Comparison of ENCODE assay signal across 8 mouse cellular contexts in genomic region chr7:100120791-100121261, GRCm38 (mm10). TPM values are rescaled to one million over a fixed set of nuclear protein-coding genes. Genes with fewer than 3 reads are reported as not detected.
DNase-seq lines count a peak whose midpoint lies in the region; ATAC-seq and TF ChIP-seq lines count a peak whose summit lies in the region.

No protein-coding gene starts in this region.

- no peak for TF ChIP-seq POLR2A in ES-Bruce4 (IDR thresholded peaks at IDR 0.05; ENCODE audit: insufficient read depth, low read length)

- no peak overlapping the region for H3K27ac ChIP-seq in ES-Bruce4 (ENCODE audit: insufficient read depth, low read length)
- H3K27ac ChIP-seq in hindbrain, embryonic 10.5 days = peak overlapping the region; percentile 95
- peak overlapping the region; percentile 88 for H3K27ac ChIP-seq in liver, embryonic 13.5 days
- H3K27ac ChIP-seq in neural tube, embryonic 14.5 days (ENCODE audit: low read depth, low read length) = peak overlapping the region; percentile 78

- no peak for TF ChIP-seq EP300 in ES-Bruce4 (IDR thresholded peaks at IDR 0.05; ENCODE audit: insufficient read depth, low read depth, low read length)

- H3K27me3 ChIP-seq in ES-Bruce4 (ENCODE audit: control insufficient read depth, insufficient read depth, low read length, poor library complexity, severe bottlenecking) = no peaks in the 10 kb centered on the region
- H3K27me3 ChIP-seq in hindbrain, embryonic 10.5 days (ENCODE audit: insufficient read depth, poor library complexity, severe bottlenecking) = no peaks in the 10 kb centered on the region
- no peaks in the 10 kb centered on the region for H3K27me3 ChIP-seq in liver, embryonic 13.5 days
- no peaks in the 10 kb centered on the region for H3K27me3 ChIP-seq in neural tube, embryonic 14.5 days (ENCODE audit: control insufficient read depth, insufficient read depth, low read length)

- peak; percentile 63 for DNase-seq in gastrocnemius, postnatal 10 days
- DNase-seq in gastrocnemius, postnatal 25 days = no peak
- peak; percentile 74 for DNase-seq in embryo, embryonic 11 days
- DNase-seq in hindbrain, embryonic 10.5 days (ENCODE audit: low spot score) = no peak
- peak; percentile 58 for DNase-seq in liver, embryonic 13.5 days

- no peaks in the 10 kb centered on the region for H3K9me3 ChIP-seq in ES-Bruce4 (replicated peaks; ENCODE audit: control insufficient read depth, insufficient read depth, low read length, poor library complexity, severe bottlenecking)
- H3K9me3 ChIP-seq in hindbrain, embryonic 10.5 days = no peaks in the 10 kb centered on the region
- H3K9me3 ChIP-seq in liver, embryonic 13.5 days (replicated peaks) = no peaks in the 10 kb centered on the region
- no peaks in the 10 kb centered on the region for H3K9me3 ChIP-seq in neural tube, embryonic 14.5 days (ENCODE audit: control insufficient read depth, low read length)

- peak overlapping the region; percentile 70 for H3K4me3 ChIP-seq in ES-Bruce4 (ENCODE audit: low read depth, low read length)
- peak overlapping the region; percentile 86 for H3K4me3 ChIP-seq in hindbrain, embryonic 10.5 days
- H3K4me3 ChIP-seq in liver, embryonic 13.5 days (replicated peaks) = peak overlapping the region; percentile 88
- peak overlapping the region; percentile 93 for H3K4me3 ChIP-seq in neural tube, embryonic 14.5 days (ENCODE audit: low read depth, low read length)

- no peaks in the 10 kb centered on the region for H3K36me3 ChIP-seq in ES-Bruce4 (ENCODE audit: control insufficient read depth, insufficient read depth, low read length, poor library complexity, severe bottlenecking)
- peaks cover 41% of the 10 kb centered on the region for H3K36me3 ChIP-seq in hindbrain, embryonic 10.5 days
- peaks cover 42% of the 10 kb centered on the region for H3K36me3 ChIP-seq in liver, embryonic 13.5 days
- H3K36me3 ChIP-seq in neural tube, embryonic 14.5 days (ENCODE audit: control insufficient read depth, insufficient read depth, low read length) = 0 out of 2 replicates have a peak, but pooled peaks cover 10% of the 10 kb centered on the region

- H3K9ac ChIP-seq in ES-Bruce4 (ENCODE audit: low read depth, poor library complexity, severe bottlenecking) = peak overlapping the region; percentile 87
- H3K9ac ChIP-seq in liver, embryonic 13.5 days = peak overlapping the region; percentile 97
- peak overlapping the region; percentile 81 for H3K9ac ChIP-seq in neural tube, embryonic 14.5 days (replicated peaks; ENCODE audit: low read depth, low read length)

- TF ChIP-seq CTCF in ES-Bruce4 (IDR thresholded peaks at IDR 0.05; ENCODE audit: low read depth, low read length) = no peak

- ATAC-seq in liver, embryonic 13.5 days (ENCODE audit: low read depth) = peak; percentile 75
- ATAC-seq in neural tube, embryonic 14.5 days (ENCODE audit: low read depth) = peak; percentile 53
- no peak for ATAC-seq in CD4-positive, CD25-positive, alpha-beta regulatory T cell, adult 4 months

- under 1% methylated on average over 25 of the region's 25 CpGs for WGBS in hindbrain, embryonic 10.5 days
- WGBS in liver, embryonic 13.5 days (ENCODE audit: insufficient replicate concordance) = under 1% methylated on average over 25 of the region's 25 CpGs
- 0% methylated on average over 25 of the region's 25 CpGs for WGBS in neural tube, embryonic 14.5 days

- peaks cover 4% of the 10 kb centered on the region for H3K4me1 ChIP-seq in ES-Bruce4 (ENCODE audit: control insufficient read depth, insufficient read depth, low read length)
- peaks cover 34% of the 10 kb centered on the region for H3K4me1 ChIP-seq in hindbrain, embryonic 10.5 days (replicated peaks)
- peaks cover 34% of the 10 kb centered on the region for H3K4me1 ChIP-seq in liver, embryonic 13.5 days (replicated peaks)
- peaks cover 15% of the 10 kb centered on the region; the same call in 1 of the 2 replicates for H3K4me1 ChIP-seq in neural tube, embryonic 14.5 days (ENCODE audit: control insufficient read depth, insufficient read depth, low read length)

- H3K4me2 ChIP-seq in liver, embryonic 13.5 days = peak overlapping the region; percentile 82
- H3K4me2 ChIP-seq in neural tube, embryonic 14.5 days (ENCODE audit: low read depth, low read length) = peak overlapping the region; percentile 80

RNA-seq across cellular contexts. Expression of gene Pold3, which starts 0.5 kb away (rescaled TPM):
- total RNA-seq in gastrocnemius, postnatal 10 days (2021) = 10 to 100 TPM in 1 of 2 experiments, 1 to 10 TPM in 1; 8.8 to 14.2 TPM
- 1 to 10 TPM; 5.1 to 5.3 TPM for total RNA-seq in gastrocnemius, postnatal 25 days (2021)
- polyA plus RNA-seq in ES-Bruce4 (2011; ENCODE audit: insufficient read depth, insufficient read length, low read depth, missing spikeins) = 70.1 and 87.8 TPM in 2 replicates
- 70.7 and 107 TPM in 2 replicates for polyA plus RNA-seq in hindbrain, embryonic 10.5 days (2016; fragmentation: Nextera tagmentation; extraction: Ambion mirVana)
- polyA plus RNA-seq in liver, embryonic 13.5 days (2015; fragmentation: Nextera tagmentation; extraction: Ambion mirVana) = 54.4 and 68.4 TPM in 2 replicates
- 42.8 and 44.2 TPM in 2 replicates for polyA plus RNA-seq in neural tube, embryonic 14.5 days (2014; fragmentation: Nextera tagmentation; extraction: Ambion mirVana)
- polyA plus RNA-seq in CD4-positive, CD25-positive, alpha-beta regulatory T cell, adult 4 months (2017; shearing (Covaris generic)) = 10 to 100 TPM; 37.3 to 46.3 TPM

RNA-seq across cellular contexts. Expression of gene Lipt2, which starts 38.3 kb away (rescaled TPM):
- total RNA-seq in gastrocnemius, postnatal 10 days (2021) = 1 to 10 TPM; 5.6 to 6.3 TPM
- total RNA-seq in gastrocnemius, postnatal 25 days (2021) = 1 to 10 TPM; 4.1 to 4.2 TPM
- polyA plus RNA-seq in ES-Bruce4 (2011; ENCODE audit: insufficient read depth, insufficient read length, low read depth, missing spikeins) = 7.6 and 8.8 TPM in 2 replicates
- polyA plus RNA-seq in hindbrain, embryonic 10.5 days (2016; fragmentation: Nextera tagmentation; extraction: Ambion mirVana) = 25.3 and 26.9 TPM in 2 replicates
- 7.0 and 7.2 TPM in 2 replicates for polyA plus RNA-seq in liver, embryonic 13.5 days (2015; fragmentation: Nextera tagmentation; extraction: Ambion mirVana)
- 17.6 and 19.1 TPM in 2 replicates for polyA plus RNA-seq in neural tube, embryonic 14.5 days (2014; fragmentation: Nextera tagmentation; extraction: Ambion mirVana)
- not detected for polyA plus RNA-seq in CD4-positive, CD25-positive, alpha-beta regulatory T cell, adult 4 months (2017; shearing (Covaris generic))

RNA-seq across cellular contexts. Expression of gene Kcne3, which starts 55.5 kb away (rescaled TPM):
- total RNA-seq in gastrocnemius, postnatal 10 days (2021) = under 1 TPM; 0.70 to 0.84 TPM
- total RNA-seq in gastrocnemius, postnatal 25 days (2021) = under 1 TPM in 1 of 2 experiments, not detected in 1; 0.70 TPM
- polyA plus RNA-seq in ES-Bruce4 (2011; ENCODE audit: insufficient read depth, insufficient read length, low read depth, missing spikeins) = not detected in 2 replicates
- 5.3 and 7.1 TPM in 2 replicates for polyA plus RNA-seq in hindbrain, embryonic 10.5 days (2016; fragmentation: Nextera tagmentation; extraction: Ambion mirVana)
- 1.5 TPM in 2 replicates for polyA plus RNA-seq in liver, embryonic 13.5 days (2015; fragmentation: Nextera tagmentation; extraction: Ambion mirVana)
- polyA plus RNA-seq in neural tube, embryonic 14.5 days (2014; fragmentation: Nextera tagmentation; extraction: Ambion mirVana) = 0.62 TPM in 1 of 2 replicates, not detected in the other
- polyA plus RNA-seq in CD4-positive, CD25-positive, alpha-beta regulatory T cell, adult 4 months (2017; shearing (Covaris generic)) = not detected

Comparison
In these comparisons a context has a peak if more than half of its experiments do, and no peak if none do; other contexts are left out.
1. DNase-seq: peak in gastrocnemius, postnatal 10 days (single experiment), embryo, embryonic 11 days (single experiment) and liver, embryonic 13.5 days (single experiment); none in gastrocnemius, postnatal 25 days (single experiment) and hindbrain, embryonic 10.5 days (single experiment).
2. Peak in every context shown above with its lines, with median percentiles within 50 percentile points of each other: H3K4me3 ChIP-seq and H3K9ac ChIP-seq.